Mouse (Mus musculus): Measurements from ENCODE around the gene 7530416G11Rik. TPM values are rescaled to one million over a fixed set of nuclear protein-coding genes. Genes with fewer than 3 reads are reported as not detected.

Gene 7530416G11Rik
- not detected for total RNA-seq (2023)

DNA sequence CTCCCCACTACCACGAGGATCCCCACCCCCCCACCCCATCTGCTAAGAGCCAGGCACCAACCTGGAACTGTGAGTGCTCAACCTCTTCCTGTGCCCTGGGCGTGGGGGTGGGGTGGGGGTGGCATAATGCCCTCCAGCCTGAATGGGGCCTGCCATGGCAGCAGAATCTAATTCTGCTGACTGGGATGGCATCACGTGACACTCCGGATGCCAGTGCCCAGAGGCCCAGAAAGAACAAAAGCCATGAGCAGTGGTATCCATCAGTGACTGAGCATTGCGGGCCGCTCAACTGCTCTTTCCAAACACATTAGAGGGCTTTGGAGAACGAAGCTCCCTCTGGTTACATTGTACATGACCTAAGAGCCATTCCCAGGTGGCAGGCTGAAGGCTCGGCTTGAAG, at the start of gene 7530416G11Rik:
7530416G11Rik (minus strand) TSS at position 101 of the 400 bp plus-strand sequence.

Other genes starting within 250 kb of the 7530416G11Rik start
- gene Atxn10, start 167.0 kb downstream of the 7530416G11Rik start, total RNA-seq (2023) = 100 to 1,000 TPM; 180 to 181 TPM
- gene Wnt7b, start 79.2 kb upstream of the 7530416G11Rik start, total RNA-seq (2023) = not detected
- gene Ppara, start 231.8 kb upstream of the 7530416G11Rik start, total RNA-seq (2023) = not detected

Data from neutrophil, adult 59 days (primary cell).